Mouse (Mus musculus): ENCODE measurements around the gene Vps8.

- TF ChIP-seq CTCF (IDR thresholded peaks at IDR 0.05; ENCODE audit: low read depth) = no peak
- TF ChIP-seq EP300 (IDR thresholded peaks at IDR 0.05; ENCODE audit: low read depth) = no peak
These were observed 11.1 kb upstream of the Vps8 start for GRCm38 (mm10) chr16:21411779-21412178.
